Mouse (Mus musculus) embryo, embryonic 10.5 days (tissue): Measurements from ENCODE around the gene Utrn.

ENCODE experiments used
- DNase-seq: peaks from one replicate; pipeline ENCODE4 v3.0.0-alpha.2; 2015; ENCODE audit warnings: low spot score

Utrn gene

GRCm38 (mm10) chr10:12731459-12731858 is 137.7 kb downstream of the Utrn start:
- no peak for DNase-seq

GRCm38 (mm10) chr10:12729635-12730034 is 139.5 kb downstream of the Utrn start:
- DNase-seq, result no peak

GRCm38 (mm10) chr10:12729033-12729432 is 140.1 kb downstream of the Utrn start:
- no peak for DNase-seq

- no peak for DNase-seq
These were observed 141.3 kb downstream of the Utrn start for GRCm38 (mm10) chr10:12727881-12728280.

GRCm38 (mm10) chr10:12726041-12726608 is 143.0 kb downstream of the Utrn start:
- DNase-seq, result no peak

DNA sequence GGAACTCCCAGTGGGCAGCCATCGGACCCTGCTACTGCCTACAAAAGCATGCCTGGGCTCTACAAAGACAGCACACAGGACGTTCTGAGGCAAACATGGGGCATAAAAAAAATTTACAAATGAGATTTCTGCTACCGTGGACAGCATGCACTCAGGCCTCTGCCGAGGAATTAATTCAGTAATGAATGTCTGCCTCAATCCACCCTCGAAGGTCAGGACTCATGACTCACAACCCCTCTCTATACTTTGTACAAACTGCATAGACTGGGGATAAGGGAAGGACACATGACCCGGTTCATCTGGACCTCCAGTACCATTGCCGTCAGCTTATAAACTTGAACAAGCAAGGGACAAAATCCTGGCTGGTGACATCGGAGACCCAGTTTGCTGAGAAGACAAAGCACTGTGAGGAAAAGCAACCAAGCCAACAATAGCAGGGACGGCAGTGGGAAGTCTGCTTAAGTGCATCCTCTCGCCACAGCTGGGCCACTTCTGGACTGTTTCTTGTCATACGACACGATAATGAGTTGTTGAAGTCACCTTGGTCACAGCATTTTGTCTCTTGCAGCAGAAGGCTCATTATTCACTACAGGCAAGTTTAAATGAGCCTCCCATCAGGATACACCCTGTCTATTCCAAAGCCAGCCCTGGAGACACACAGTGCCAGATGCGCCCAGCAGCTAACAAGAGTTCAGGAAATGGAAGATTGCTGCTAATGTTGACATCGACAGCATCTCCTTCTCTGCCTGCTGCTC is 144.7 kb downstream of the Utrn start:
- peak; percentile 5 for DNase-seq

GRCm38 (mm10) chr10:12723269-12723668 is 145.9 kb downstream of the Utrn start:
- DNase-seq, result no peak

GRCm38 (mm10) chr10:12722111-12722510 is 147.1 kb downstream of the Utrn start:
- no peak for DNase-seq

GRCm38 (mm10) chr10:12718386-12718785 is 150.8 kb downstream of the Utrn start:
- no peak for DNase-seq

DNA sequence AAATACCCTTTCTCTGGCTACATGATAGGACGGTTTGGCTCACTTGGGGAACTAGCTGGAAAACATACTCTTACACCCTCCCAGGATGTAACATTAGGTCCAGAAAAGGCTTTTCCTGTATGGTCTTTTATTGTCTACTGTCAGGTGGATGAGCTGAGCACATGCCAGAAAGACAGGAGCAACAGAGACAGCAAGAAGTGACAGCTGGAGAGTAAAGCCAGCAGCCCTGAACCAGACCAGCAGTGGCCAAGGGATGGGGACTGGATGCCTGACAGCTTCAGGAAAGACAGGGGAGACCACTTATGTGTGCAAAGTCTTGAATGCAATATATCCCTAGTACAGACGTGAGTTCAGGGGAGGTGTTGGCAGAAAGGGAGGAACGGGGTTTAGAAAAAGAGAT is 151.8 kb downstream of the Utrn start:
- DNase-seq, result no peak

DNA sequence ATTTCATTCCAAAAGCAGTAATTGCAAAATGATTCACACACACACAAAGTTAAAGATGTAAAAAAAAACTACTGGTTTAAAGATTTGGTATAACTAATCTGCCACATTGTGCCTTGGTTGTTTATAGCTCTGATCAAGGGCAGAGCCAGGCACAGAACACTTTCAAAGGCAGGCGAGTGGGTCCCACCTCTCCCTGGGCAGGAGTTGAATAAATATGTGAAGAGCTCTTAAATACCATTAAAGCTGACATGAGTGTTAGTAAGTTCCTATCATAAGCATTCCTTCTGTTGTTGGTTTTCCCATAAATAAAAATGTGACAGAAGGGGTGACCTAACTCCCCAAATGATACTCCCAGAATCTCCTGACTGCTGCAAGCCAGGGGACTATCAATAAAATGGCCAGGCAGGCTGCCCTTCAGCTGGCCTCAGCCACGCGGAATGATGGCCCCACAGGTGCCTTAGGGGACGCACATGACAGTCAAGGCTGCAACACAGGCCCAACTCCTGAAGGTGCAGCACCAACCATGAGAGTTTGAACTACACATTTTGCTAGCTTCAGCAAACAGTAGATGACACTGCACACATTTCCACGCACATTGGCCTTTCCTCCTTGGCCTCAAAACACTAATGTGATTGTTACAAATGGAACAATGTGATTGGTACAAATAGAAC is 152.4 kb downstream of the Utrn start:
- DNase-seq, result no peak

DNA sequence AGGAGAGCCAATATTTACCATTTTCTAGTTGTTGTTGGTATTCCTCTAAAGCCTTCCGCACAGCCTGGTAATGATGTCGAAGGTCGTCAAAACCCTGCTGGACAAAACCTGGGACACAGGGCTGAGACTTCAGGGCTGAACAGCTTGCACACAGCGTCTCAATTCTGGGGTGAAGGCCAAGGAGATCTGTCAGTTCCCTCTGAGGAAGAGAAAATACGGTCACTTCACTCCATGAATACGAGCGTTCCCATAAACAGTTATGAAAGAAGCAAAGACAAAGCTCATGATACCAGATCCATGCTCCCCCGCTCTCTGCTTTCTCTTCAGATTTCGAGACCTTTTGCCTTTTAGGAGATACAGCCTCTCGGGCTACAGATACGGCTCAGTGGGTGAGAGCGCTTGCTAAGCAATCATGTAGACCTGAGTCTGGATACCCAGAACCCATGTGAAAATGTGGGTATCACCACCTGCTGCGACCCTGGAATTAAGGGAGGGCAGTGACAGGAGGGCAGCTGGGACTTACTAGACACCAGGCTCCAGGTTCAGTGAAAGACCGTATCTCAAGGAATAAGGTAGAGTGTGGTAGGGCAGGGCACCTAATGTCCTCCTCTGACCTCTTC is 155.8 kb downstream of the Utrn start:
- DNase-seq, result no peak

DNA sequence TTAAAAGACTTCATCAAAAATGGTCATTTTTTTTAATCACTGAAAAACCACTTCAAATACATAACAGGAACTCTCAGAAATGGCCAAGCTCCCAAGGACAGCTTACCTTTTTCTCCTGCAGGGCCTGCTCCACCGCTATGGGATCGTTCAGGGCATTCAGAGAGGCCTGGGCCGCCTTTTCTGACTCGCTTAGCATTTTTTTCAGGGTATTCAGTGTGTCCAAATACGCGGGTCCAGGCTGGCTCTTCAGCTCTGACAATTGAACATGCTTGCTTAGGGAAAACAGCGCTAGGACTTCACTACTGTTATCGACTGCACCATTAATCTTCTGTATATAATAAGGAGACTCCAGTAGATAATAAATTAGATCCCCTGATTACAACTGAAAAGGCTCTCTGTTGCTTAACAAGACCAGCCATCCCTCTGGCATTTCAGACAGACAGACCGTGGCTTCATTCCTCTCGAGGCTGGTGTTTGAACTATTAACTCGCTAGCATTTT is 157.8 kb downstream of the Utrn start:
- peak; percentile 24 for DNase-seq

- no peak for DNase-seq
These were observed 162.6 kb downstream of the Utrn start for GRCm38 (mm10) chr10:12706516-12706915.

DNA sequence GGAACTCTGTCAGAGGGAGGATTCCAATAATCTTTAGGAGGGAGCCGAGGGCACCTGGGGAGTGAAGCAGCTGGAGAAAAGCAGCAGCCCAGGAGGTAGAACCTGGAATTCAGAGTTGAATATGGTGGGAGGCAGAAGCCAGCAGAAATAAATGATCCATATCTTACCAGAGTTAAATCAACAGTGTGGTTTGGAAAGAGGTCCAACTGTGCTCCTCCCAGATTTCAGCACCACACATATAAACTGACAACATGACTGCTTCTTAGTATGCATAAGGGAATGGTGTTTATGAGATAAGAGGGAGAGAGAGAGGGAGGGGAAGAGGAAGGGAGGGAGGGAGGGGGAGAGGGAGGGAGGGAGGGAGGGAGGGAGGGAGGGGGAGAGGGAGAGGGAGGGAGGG is 163.2 kb downstream of the Utrn start:
- no peak for DNase-seq

DNA sequence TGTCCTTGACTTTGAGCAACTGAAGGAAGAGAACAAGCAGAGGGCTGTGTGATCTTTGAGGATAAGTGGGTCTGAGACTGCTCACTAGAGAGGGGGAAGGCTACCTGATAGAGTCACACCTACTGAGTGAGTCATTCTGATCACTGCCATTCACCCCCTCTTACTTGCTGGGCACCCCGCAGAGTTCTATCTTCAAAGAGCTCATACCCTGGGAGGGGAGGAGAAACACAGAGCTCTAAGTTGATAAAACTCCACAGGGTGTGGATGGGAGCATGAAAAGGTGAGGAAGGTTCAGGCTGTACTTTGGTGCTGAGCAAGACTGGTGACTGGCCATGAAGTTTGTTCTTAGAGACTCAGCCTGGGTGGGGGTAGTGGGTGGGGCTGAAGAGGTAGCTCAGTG is 164.9 kb downstream of the Utrn start:
- no peak for DNase-seq

- no peak for DNase-seq
These were observed 165.6 kb downstream of the Utrn start for GRCm38 (mm10) chr10:12703526-12703925.

DNA sequence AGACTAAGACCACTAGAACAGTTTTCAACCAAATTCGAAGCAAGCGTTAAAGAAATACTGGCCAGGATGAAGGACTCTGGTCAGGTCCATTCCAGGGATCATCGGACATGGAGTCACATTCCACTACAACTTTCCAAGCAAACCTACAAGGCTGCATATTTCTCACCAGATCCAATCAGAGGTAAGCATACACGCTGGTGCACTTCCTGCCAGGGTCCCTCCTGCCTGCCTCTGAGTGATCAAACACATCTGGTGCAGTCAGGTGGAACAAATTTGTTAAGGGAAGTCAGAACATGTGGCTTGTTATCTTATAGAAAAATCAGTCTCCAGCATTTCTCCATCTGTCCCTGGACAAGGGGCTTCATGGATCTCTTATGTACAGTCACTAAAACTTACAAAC is 167.0 kb downstream of the Utrn start:
- peak; percentile 41 for DNase-seq

- DNase-seq, result no peak
These were observed 167.5 kb downstream of the Utrn start for GRCm38 (mm10) chr10:12701694-12702093.

- no peak for DNase-seq
These were observed 168.6 kb downstream of the Utrn start for GRCm38 (mm10) chr10:12700576-12700975.

GRCm38 (mm10) chr10:12697902-12698301 is 171.3 kb downstream of the Utrn start:
- no peak for DNase-seq

GRCm38 (mm10) chr10:12696704-12697103 is 172.5 kb downstream of the Utrn start:
- no peak for DNase-seq

- peak; percentile 39 for DNase-seq
These were observed 174.4 kb downstream of the Utrn start for GRCm38 (mm10) chr10:12694774-12695173.
